Mouse (Mus musculus) kidney, adult 2 months (tissue): ENCODE measurements at regions not wholly inside any gene's neighbourhood (a gene's known extent, or its start where the extent isn't known, plus 50 kb on each side); places are given as distances from the start of the nearest gene placed in this dataset.

ENCODE experiments used
- DNase-seq: peaks from one replicate; pipeline ENCODE4 v3.0.0; 2021
- H3K27ac ChIP-seq: fragments of 200-500 bp; 2 replicates; pipeline ENCODE4 v1.5.1; 2012; ENCODE audit warnings: low read depth, low read length, control low read depth, inconsistent platforms; ENCODE audit not compliant: insufficient read depth
- H3K27me3 ChIP-seq: fragments of 200-500 bp; replicated peaks from 2 replicates; pipeline ENCODE4 v1.6.1; 2012; ENCODE audit warnings: mild to moderate bottlenecking, moderate library complexity, low read length, inconsistent platforms; ENCODE audit not compliant: control insufficient read depth, insufficient read depth
- H3K36me3 ChIP-seq: fragments of 200-500 bp; 2 replicates; pipeline ENCODE4 v1.6.1; 2012; ENCODE audit warnings: mild to moderate bottlenecking, moderate library complexity, low read length, inconsistent platforms; ENCODE audit not compliant: control insufficient read depth, insufficient read depth
- H3K4me1 ChIP-seq: fragments of 200-500 bp; 2 replicates; pipeline ENCODE4 v1.6.1; 2011; ENCODE audit warnings: low read length; ENCODE audit not compliant: control insufficient read depth, insufficient read depth
- H3K4me3 ChIP-seq: fragments of 200-500 bp; 2 replicates; pipeline ENCODE4 v1.5.1; 2011; ENCODE audit warnings: mild to moderate bottlenecking, low read depth, low read length, control low read depth; ENCODE audit not compliant: insufficient read depth
- CTCF ChIP-seq: fragments of 200-500 bp; conservative IDR thresholded peaks from 2 replicates; pipeline ENCODE4 v1.5.1; 2011; ENCODE audit warnings: low read depth, mild to moderate bottlenecking, control low read depth, low read length, moderate library complexity, mixed read lengths; ENCODE audit not compliant: insufficient read depth, insufficient read length
- POLR2A ChIP-seq: fragments of 200-500 bp; IDR thresholded peaks from one replicate; pipeline ENCODE4 v1.6.1; 2011; ENCODE audit warnings: low read depth, low read length, control low read depth
- WGBS: fragments of 180-500 bp; shearing (Covaris S2); methylation state at CpG from one replicate; pipeline ENCODE4 v1.1.7; 2018; 5-methylcytosine and 5-hydroxymethylcytosine counted together

DNA sequence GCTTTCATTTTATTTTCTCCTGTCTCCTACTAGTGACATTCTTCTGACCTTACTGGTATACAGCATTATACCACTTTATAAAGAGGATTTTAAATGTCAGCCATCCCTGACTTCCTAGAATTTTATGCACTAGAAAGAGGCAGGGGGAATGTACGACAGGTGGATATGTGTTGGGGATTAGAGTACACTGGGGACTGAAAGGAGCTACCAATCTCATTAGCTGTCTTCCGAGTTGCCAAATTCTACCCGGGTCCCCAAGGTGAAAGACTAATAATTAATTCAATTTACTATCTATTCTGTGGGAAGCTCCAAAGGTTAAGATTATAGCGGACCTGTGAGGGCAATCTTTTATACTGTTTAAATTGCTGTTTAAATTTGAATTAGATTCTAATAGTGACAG lies 1142.1 kb downstream of the D3Ertd751e start:
- no peak for TF ChIP-seq POLR2A
- TF ChIP-seq CTCF = no peak
- H3K4me3 ChIP-seq = no peak overlapping the region
- WGBS = 53% methylated on average over 4 of the region's 4 CpGs
- H3K36me3 ChIP-seq = no peaks in the 10 kb centered on the region
- H3K27ac ChIP-seq = no peak overlapping the region
- no peak for DNase-seq
- H3K27me3 ChIP-seq = no peaks in the 10 kb centered on the region
- H3K4me1 ChIP-seq = no peaks in the 10 kb centered on the region

DNA sequence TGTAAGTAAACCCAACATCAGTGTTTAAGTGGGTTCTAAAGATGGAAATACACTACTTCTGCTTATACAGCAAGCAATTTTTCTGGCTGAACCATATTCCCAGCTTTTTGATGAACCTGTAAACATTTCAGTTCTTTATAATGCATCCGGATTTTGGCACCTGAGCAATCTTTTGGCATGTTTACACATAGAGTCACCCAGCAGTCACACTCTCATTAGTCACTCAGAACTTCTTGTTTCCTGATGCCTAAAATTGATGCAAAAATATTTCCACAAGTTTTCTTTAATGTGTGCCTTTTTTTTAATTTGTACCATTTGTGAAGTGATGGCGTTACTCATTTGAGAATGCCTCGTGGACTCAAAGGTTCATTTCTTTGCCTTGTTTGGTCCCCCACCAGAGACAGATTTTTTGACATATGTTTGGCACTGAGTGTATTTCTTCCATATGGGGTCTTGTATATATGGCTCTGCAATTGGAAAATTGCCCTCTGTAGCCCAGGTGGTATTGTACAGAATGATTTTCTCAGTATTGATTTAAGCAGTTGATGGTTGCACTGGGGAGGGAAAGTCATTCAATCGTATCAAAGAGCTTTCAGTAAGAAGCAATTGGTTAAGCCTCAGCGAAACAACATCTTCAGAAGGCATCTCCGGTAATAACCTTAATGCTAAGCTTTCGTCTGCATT lies 1149.7 kb downstream of the D3Ertd751e start:
- 79% methylated on average over 7 of the region's 7 CpGs for WGBS
- H3K4me3 ChIP-seq = no peak overlapping the region
- TF ChIP-seq POLR2A = no peak
- TF ChIP-seq CTCF = no peak
- DNase-seq = no peak
- no peak overlapping the region for H3K27ac ChIP-seq
- H3K4me1 ChIP-seq = no peaks in the 10 kb centered on the region
- H3K27me3 ChIP-seq = no peaks in the 10 kb centered on the region
- no peaks in the 10 kb centered on the region for H3K36me3 ChIP-seq

DNA sequence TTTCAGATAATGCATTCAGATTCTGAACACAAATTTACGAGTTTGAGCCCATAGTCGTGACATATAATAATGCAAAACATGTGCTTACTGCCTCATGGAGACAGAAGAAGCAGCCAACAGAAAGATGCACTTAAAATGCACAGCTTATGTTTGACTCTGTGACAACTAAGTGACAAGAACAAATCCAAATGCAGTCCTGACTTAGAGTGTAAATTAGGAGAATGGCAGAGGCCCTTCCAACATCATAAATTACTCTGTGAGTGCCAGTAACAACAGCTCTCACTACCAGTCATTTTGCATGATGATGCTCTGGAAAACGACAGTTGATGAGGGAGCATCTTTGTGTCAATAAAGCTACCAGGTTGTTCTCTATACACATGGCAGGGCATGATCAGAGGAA lies 1153.4 kb downstream of the D3Ertd751e start:
- Histone ChIP-seq H3K4me3 (no peak overlapping the region), H3K4me1 (no peaks in the 10 kb centered on the region), H3K27me3 (no peaks in the 10 kb centered on the region), H3K27ac (no peak overlapping the region), H3K36me3 (no peaks in the 10 kb centered on the region)
- TF ChIP-seq CTCF = no peak
- no peak for TF ChIP-seq POLR2A
- no peak for DNase-seq
- WGBS = 60% methylated on average over 3 of the region's 3 CpGs

DNA sequence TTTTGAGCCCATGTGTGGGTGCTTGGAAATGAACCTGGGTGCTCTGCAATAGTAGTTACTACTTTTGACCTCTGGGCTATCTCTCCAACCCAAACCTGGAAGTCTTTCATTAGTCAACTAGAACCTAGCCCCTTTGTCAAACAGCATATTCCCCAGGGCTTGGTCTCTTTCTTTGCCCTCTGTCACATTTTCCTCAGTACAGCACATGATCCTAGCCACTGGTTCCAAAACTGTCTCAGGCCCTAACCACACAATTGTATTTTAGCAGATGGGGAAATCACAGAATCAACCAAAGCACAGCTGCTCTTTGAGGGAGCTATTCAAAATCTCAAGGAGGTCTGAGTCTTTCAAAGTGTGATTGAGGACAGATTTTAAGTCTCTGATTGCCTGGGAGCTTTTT lies 1155.5 kb downstream of the D3Ertd751e start:
- Histone ChIP-seq H3K36me3 (no peaks in the 10 kb centered on the region), H3K27ac (no peak overlapping the region), H3K4me3 (no peak overlapping the region), H3K4me1 (no peaks in the 10 kb centered on the region), H3K27me3 (no peaks in the 10 kb centered on the region)
- TF ChIP-seq POLR2A (no peak), CTCF (no peak)
- no peak for DNase-seq

DNA sequence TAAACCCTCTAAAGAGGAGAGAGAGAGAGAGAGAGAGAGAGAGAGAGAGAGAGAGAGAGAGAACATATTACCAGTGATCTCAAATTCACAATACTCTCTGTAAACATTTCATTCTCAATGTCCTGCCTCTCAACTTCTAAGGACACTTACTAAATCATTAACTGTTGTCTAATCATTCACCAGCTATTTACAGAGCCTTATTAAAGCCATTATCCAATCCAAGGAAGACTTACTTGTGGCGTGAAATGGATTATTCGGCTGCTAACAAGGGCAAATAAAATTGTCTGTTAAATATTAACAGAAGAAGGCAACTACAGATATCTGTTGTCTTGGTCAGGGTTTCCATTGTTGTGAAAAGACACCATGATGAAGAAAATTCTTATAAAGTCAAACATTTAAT lies 1156.5 kb downstream of the D3Ertd751e start:
- Histone ChIP-seq H3K4me3 (no peak overlapping the region), H3K4me1 (no peaks in the 10 kb centered on the region), H3K27ac (no peak overlapping the region), H3K36me3 (no peaks in the 10 kb centered on the region), H3K27me3 (no peaks in the 10 kb centered on the region)
- TF ChIP-seq CTCF (no peak), POLR2A (no peak)
- 36% methylated on average over 2 of the region's 2 CpGs for WGBS
- peak; percentile 24 for DNase-seq

DNA sequence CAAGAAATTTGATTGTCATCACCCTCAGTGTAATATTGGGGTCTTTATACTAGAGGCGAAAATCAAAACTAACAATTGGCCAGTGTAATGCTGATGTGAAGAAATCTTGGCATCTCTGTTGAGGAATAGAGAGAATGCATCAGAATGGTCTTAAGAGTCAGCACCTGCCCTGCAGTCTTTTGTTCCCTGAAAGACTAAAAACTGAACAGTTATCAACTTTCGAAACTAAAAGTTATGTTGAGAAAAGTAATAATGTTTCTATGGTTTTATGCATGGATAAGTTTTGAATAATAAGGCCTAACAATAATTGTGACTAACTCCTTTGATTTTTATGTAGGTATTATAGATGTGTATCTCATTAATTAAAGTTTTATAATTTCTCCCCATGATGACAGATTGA lies 1158.6 kb downstream of the D3Ertd751e start:
- no peak overlapping the region for H3K4me3 ChIP-seq
- no peak for DNase-seq
- H3K36me3 ChIP-seq = no peaks in the 10 kb centered on the region
- TF ChIP-seq CTCF (no peak), POLR2A (no peak)
- no peaks in the 10 kb centered on the region for H3K4me1 ChIP-seq
- no peaks in the 10 kb centered on the region for H3K27me3 ChIP-seq
- 86% methylated on average over 2 of the region's 2 CpGs for WGBS
- H3K27ac ChIP-seq = no peak overlapping the region

DNA sequence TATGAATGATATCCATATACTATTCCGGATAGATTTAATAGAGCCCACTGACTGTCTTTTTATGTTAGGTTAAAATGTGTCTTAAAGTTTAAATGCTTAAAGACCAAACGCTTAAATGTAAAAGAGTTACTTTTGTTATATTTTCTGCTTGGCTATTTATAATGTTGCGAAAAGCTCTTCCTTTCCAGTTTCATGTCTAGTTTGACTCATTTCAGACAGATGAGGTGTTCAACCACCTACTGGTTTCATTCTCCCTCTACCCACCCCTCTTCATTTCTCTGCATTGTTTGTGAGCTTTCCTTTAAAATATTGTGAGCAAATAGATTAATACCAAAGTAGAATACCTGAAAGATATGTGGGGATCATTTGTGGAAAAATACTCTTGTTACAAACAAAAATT lies 1163.8 kb downstream of the D3Ertd751e start:
- no peak overlapping the region for H3K27ac ChIP-seq
- H3K4me1 ChIP-seq = no peaks in the 10 kb centered on the region
- 94% methylated on average over 3 of the region's 3 CpGs for WGBS
- no peaks in the 10 kb centered on the region for H3K27me3 ChIP-seq
- H3K4me3 ChIP-seq = no peak overlapping the region
- no peaks in the 10 kb centered on the region for H3K36me3 ChIP-seq
- TF ChIP-seq CTCF (no peak), POLR2A (no peak)
- no peak for DNase-seq

DNA sequence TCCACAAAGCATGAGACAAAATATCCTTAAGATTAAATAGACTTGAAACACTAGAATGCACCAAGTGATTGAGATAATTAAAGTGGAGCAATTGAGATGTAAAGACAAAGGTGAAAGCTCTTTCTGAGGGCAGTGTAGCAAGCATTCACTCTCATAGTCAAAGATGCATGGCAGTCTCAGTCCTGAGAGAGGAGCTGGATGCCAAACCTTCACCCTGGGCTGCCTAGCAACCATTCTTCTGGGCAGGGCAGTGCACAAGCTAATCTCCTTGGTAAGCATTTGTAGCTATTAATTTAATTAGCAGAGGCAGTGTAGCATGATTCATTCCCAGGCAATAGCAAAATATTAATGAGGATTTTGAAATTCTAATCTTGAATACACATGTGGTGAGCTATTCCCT lies 1166.0 kb downstream of the D3Ertd751e start:
- H3K4me3 ChIP-seq = no peak overlapping the region
- H3K27ac ChIP-seq = no peak overlapping the region
- TF ChIP-seq POLR2A = no peak
- no peak for TF ChIP-seq CTCF
- no peaks in the 10 kb centered on the region for H3K4me1 ChIP-seq
- H3K27me3 ChIP-seq = no peaks in the 10 kb centered on the region
- no peak for DNase-seq
- no peaks in the 10 kb centered on the region for H3K36me3 ChIP-seq
